Mouse (Mus musculus) brain, embryonic 18.5 days (tissue): ENCODE data around the gene Tspan5.
A peak's percentile ranks its signal among the peaks of the same experiment; 100 is the strongest.

ENCODE experiments used
- DNase-seq: peaks from one replicate; pipeline ENCODE4 v3.0.0-alpha.2; 2012; ENCODE audit warnings: low read depth, low spot score

Tspan5 gene

DNA sequence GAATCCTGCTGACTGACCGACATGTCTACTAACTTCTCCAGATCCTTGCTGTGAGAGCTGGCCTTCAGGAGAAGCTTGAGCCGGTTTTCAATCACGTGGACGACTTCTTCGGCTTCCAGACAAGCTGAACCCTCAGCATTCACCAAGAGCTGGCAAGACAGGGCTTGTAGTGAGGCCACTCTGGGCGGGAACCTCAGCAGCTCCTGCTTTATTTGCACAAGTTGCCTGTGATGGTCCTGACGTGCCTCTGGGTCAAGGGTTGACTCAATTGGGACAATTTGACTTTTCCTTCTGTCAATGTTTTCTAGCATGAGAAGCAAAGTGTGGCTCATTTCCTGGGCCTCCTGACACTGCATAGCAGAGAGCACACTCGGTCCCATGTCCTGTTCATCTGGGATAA lies 194.8 kb downstream of the Tspan5 start:
- no peak for DNase-seq

DNA sequence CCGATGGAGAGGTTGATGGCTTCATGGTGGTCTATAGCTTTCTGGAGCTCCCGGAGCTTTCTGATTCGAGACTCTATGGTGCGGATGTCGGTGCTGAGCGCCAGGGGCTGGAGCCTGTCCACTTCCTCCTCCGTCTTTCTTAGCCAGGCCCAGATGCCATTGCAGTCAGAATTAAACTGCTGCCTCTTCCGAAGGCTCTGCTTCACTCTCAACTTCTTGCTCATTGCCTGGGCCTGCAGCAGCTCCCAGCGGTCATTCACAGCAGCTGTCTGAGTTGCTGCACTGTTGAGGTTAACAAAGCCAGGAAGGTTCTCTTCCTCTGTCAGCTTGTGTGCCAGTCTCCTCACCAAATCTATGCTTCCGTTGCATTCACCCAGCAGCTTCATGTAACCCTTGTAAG lies 195.2 kb downstream of the Tspan5 start:
- no peak for DNase-seq

DNA sequence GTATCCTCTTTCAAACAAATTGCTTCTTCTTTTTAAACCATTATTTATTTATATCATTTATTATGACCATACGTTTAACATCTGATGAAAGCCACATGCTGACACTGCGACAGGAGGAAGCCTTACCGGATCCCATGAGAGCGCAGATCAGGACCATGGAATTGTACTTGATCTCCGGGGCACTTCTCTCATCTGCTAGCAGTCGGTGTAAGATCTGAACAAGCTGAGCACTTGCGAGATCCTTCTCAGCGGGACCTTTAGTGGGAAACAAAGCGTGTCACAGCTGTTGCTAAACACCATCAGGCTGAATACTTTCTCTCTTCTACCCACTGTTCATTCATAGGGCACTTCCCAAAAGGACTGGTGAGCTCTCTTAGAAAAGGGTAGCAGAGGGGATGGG lies 199.6 kb downstream of the Tspan5 start:
- no peak for DNase-seq

DNA sequence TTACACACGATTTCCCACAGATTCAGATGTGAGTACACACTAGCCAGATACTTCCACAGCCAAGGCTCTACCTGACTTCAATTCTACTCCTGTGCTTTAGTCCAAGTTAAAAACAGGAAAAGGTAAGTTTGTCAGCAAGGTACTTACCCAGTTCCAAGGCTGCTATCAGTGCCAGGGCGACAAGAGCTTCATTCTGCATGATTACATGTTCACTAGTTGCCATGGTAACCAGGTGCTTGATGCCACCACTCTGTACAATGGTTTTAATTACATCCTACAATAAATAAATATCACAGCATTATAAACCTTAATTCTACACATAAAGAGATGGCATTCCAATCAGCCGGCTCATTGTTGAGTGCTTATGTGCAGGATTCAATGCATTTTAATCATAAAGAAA lies 203.5 kb downstream of the Tspan5 start:
- peak; percentile 6 for DNase-seq

DNA sequence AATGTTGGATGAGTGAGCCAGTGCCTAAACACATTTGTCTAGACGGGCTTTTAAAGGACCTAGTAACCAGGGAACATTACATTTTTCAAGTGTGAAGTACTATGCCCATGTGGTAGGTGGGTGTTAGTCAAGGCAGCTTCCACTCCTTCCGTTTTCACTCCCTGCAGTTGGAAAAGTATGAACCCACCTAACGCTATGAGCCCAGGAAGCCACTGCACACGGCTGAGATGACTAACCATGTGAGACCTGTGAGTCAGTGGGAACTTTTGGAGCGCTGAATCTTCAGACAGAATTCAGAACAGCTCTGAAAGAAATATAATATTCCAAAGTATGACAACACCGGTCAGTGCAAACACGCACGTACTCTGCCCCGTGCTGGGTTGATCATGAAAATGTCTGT lies 207.1 kb downstream of the Tspan5 start:
- no peak for DNase-seq

DNA sequence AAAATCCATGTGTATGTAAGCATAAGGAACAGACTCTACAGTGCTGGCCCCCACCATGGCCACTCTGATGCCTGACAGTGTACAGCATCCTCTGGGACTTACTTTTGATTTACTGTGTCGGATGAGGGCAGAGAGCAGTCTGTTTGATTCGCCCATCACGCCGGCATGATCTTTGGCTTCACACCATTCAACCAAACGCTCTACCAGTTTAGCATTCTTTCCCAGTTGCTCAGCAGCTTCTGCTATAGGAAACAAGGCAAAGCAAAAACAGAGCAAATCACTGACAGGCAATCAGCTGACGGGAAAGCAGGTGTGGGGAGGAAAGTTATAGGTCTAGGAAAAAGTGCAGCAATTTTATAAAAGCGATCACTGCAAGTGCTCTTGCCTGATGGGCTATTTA lies 213.2 kb downstream of the Tspan5 start:
- DNase-seq = no peak
